Mouse (Mus musculus) embryonic facial prominence, embryonic 12.5 days (tissue): ENCODE results near the gene Hexim1. TPM values are rescaled to one million over a fixed set of nuclear protein-coding genes. Genes with fewer than 3 reads are reported as not detected.

Experiments
- ATAC-seq: fragments of 200-750 bp; cut with Nextera tagmentation; 2 replicates; pipeline ENCODE4 v1.8.0; 2017; ENCODE audit not compliant: insufficient number of reproducible peaks, insufficient read depth, low FRiP score, low TSS enrichment
- H3K27ac ChIP-seq: fragments of 300-500 bp; sonication (generic); 2 replicates; pipeline ENCODE4 v1.5.1; 2016; ENCODE audit warnings: mild to moderate bottlenecking
- H3K27me3 ChIP-seq: fragments of 300-500 bp; sonication (generic); 2 replicates; pipeline ENCODE4 v1.6.1; 2016; ENCODE audit warnings: mild to moderate bottlenecking, moderate library complexity
- H3K36me3 ChIP-seq: fragments of 300-500 bp; sonication (generic); 2 replicates; pipeline ENCODE4 v1.6.1; 2016; ENCODE audit warnings: mild to moderate bottlenecking
- H3K4me1 ChIP-seq: fragments of 300-500 bp; sonication (generic); 2 replicates; pipeline ENCODE4 v1.6.1; 2016
- H3K4me2 ChIP-seq: fragments of 300-500 bp; sonication (generic); replicated peaks from 2 replicates; pipeline ENCODE4 v1.6.1; 2016; ENCODE audit warnings: mild to moderate bottlenecking, moderate library complexity
- H3K4me3 ChIP-seq: fragments of 300-500 bp; sonication (generic); 2 replicates; pipeline ENCODE4 v1.5.1; 2016; ENCODE audit warnings: mild to moderate bottlenecking
- H3K9ac ChIP-seq: fragments of 300-500 bp; sonication (generic); 2 replicates; pipeline ENCODE4 v1.6.1; 2016; ENCODE audit warnings: mild to moderate bottlenecking, moderate library complexity
- H3K9me3 ChIP-seq: fragments of 300-500 bp; sonication (generic); 2 replicates; pipeline ENCODE4 v1.6.1; 2016; ENCODE audit warnings: mild to moderate bottlenecking, moderate library complexity
- WGBS: fragments of 180-500 bp; shearing (Covaris S2); methylation state at CpG from one replicate; pipeline ENCODE4 v1.1.7; 2016; 5-methylcytosine and 5-hydroxymethylcytosine counted together
- polyA plus RNA-seq: library from polyadenylated mRNA; unstranded; fragments of >200 nt; fragmentation: Nextera tagmentation; extraction: Ambion mirVana; gene quantifications from 2 replicates; pipeline ENCODE4 v1.2.1, GENCODE M21; 2016

Hexim1 gene
- polyA plus RNA-seq, 1 experiment from 2014 or later, result 4.2 TPM

DNA sequence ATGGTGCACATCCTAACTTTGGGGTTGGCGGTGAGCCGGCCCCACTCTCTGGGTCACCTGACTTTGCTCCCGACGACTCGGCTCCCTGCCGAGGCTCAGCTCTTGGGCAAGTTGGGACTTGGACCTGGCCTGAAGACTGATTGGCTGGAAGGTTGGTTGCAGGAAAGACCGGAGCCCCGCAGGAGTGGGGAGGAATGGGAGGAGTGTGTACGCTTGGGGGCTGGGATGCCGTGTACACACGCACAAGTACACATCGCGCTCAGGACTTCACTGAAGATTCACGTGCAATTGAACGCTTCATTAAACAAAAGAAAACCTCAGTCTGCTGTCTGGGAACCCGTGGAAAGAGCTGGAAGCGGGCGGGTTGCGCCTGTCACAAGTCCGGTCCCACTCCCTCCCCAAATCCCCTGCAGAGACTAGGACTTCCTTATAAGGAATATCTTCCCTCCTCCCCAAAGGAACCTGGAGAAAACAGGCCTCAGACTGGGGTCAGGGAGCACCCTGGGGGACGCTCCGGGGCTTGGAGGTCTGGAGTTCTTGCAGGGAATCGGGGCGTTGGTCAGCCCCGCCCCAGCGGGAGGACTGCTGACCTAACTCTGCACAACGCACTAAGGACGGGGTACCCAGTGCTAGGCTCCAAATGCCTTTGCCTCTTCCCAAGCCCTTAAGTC lies 4.0 kb upstream of the Hexim1 start:
- peak; percentile 4; the same call in 1 of the 2 replicates for ATAC-seq
- no peaks in the 10 kb centered on the region for H3K9me3 ChIP-seq
- 2% methylated on average over 28 of the region's 28 CpGs for WGBS
- peaks cover 4% of the 10 kb centered on the region for H3K27me3 ChIP-seq
- H3K4me1 ChIP-seq, result peaks cover 12% of the 10 kb centered on the region; the same call in 1 of the 2 replicates
- H3K4me3 ChIP-seq, result peak overlapping the region; percentile 32
- H3K4me2 ChIP-seq, result peak overlapping the region; percentile 54
- 0 out of 2 replicates have a peak overlapping the region, but pooled peaks have one; percentile 32 for H3K27ac ChIP-seq
- no peaks in the 10 kb centered on the region for H3K36me3 ChIP-seq
- H3K9ac ChIP-seq, result 0 out of 2 replicates have a peak overlapping the region, but pooled peaks have one; percentile 13

DNA sequence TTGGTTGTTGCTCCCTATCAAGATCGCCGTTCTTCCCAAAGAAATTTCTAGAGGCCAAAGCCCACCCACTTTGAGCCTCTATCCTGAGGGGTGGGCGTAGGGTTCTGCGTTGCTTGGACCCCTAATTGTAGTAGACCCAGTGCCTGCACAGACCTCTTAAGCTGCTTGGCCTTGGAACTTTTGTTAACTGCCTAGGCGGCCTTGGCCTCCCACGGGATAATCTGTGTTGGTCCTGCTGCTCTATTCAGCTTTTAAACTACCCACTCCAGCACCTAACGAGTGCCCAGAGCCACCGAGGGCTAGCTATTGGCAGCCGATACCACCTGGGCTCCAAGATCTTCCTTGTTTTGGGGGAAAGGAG lies 3.5 kb upstream of the Hexim1 start:
- H3K4me3 ChIP-seq, result peak overlapping the region; percentile 32
- peaks cover 12% of the 10 kb centered on the region; the same call in 1 of the 2 replicates for H3K4me1 ChIP-seq
- no peak overlapping the region for H3K9ac ChIP-seq
- peaks cover 4% of the 10 kb centered on the region for H3K27me3 ChIP-seq
- 12% methylated on average over 9 of the region's 9 CpGs for WGBS
- H3K27ac ChIP-seq, result 0 out of 2 replicates have a peak overlapping the region, but pooled peaks have one; percentile 32
- H3K36me3 ChIP-seq, result no peaks in the 10 kb centered on the region
- H3K9me3 ChIP-seq, result no peaks in the 10 kb centered on the region
- no peak for ATAC-seq
- H3K4me2 ChIP-seq, result peak overlapping the region; percentile 54

DNA sequence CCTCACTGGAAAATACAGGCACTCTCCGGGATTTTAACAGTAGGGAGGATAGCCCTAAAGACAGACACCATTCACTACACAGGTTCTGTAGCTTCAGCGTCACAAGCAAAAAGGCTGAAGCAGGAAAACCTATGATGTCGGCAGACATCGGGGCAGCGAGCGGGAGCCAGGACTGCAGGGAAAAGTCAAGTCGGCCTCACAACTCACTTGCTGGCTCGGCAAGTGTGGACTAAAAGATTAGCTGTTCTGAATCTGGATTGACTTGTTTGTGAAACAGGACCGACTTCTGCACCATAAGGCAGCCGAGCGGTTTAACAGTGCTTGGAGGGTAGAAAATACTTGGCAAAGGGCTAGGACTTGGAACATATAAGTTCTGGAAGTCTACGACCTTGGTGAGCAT lies 3.0 kb upstream of the Hexim1 start:
- 34% methylated on average over 12 of the region's 12 CpGs for WGBS
- Histone ChIP-seq H3K4me3 (no peak overlapping the region), H3K9ac (no peak overlapping the region), H3K27ac (no peak overlapping the region), H3K4me2 (peak overlapping the region; percentile 54; the same call in 1 of the 2 replicates), H3K36me3 (no peaks in the 10 kb centered on the region), H3K9me3 (no peaks in the 10 kb centered on the region), H3K27me3 (peaks cover 4% of the 10 kb centered on the region), H3K4me1 (peaks cover 12% of the 10 kb centered on the region; the same call in 1 of the 2 replicates)
- no peak for ATAC-seq

DNA sequence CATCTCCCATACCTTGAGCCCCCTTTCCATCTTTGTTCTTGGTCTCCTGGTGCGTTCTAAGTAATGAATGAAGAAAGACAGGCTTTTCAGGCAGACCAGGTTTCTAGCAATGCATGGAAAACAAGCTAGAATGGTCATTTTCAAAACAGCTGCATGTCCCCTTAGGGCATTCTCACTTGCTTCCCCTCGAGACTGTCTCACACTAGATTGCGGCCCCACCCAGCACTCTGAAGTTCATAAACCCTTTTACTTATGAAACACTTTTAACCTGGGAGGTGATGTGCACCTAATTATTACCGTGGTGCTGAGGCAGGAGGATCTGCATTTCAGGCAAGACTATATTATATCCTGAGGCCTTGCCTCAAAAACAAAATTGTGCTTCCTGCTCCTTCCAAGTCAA lies 2.3 kb upstream of the Hexim1 start:
- H3K4me2 ChIP-seq, result no peak overlapping the region
- H3K9ac ChIP-seq, result no peak overlapping the region
- ATAC-seq, result no peak
- no peak overlapping the region for H3K27ac ChIP-seq
- no peaks in the 10 kb centered on the region for H3K9me3 ChIP-seq
- peaks cover 17% of the 10 kb centered on the region for H3K4me1 ChIP-seq
- WGBS, result 66% methylated on average over 4 of the region's 4 CpGs
- no peak overlapping the region for H3K4me3 ChIP-seq
- H3K27me3 ChIP-seq, result peaks cover 4% of the 10 kb centered on the region
- no peaks in the 10 kb centered on the region for H3K36me3 ChIP-seq

DNA sequence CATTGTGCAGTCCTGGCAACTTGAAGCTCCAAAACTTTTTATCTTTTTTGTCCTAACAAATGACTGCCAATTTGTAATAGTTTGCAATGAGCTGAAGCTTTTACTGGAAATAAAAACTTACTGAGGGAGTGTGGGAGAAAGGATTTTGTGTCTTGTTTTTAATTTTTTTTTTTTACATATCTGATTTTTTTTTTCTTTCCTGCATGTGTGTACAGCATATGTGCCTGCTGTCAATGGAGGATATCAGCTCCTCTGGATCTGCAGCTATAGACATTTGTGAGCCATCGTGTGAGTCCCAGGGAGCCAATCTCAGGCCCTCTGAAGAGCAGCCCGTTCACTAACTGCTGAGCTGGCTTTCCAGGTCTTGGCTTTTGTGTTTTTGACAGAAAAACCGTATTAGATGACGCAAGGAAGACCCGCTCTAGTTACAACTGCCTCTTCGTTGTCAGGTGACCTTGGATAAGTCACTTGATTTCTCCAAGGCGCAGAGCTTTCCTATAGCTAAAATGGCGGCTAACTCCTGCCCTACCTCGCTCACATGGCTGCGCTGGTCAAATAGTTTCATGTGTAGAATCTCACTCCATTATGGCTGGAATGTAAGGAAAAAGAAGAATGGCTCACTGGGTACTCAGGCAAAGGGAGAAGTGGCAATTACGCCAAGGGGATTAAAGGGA lies 1.6 kb upstream of the Hexim1 start:
- H3K27ac ChIP-seq, result peak overlapping the region; percentile 91; the same call in 1 of the 2 replicates
- peaks cover 4% of the 10 kb centered on the region for H3K27me3 ChIP-seq
- 84% methylated on average over 11 of the region's 11 CpGs for whole genome bisulfite sequencing
- peak overlapping the region; percentile 66 for H3K4me3 ChIP-seq
- H3K36me3 ChIP-seq, result no peaks in the 10 kb centered on the region
- H3K4me1 ChIP-seq, result peaks cover 20% of the 10 kb centered on the region
- H3K9ac ChIP-seq, result peak overlapping the region; percentile 81
- H3K9me3 ChIP-seq, result no peaks in the 10 kb centered on the region
- peak overlapping the region; percentile 65 for H3K4me2 ChIP-seq
- no peak for ATAC-seq

DNA sequence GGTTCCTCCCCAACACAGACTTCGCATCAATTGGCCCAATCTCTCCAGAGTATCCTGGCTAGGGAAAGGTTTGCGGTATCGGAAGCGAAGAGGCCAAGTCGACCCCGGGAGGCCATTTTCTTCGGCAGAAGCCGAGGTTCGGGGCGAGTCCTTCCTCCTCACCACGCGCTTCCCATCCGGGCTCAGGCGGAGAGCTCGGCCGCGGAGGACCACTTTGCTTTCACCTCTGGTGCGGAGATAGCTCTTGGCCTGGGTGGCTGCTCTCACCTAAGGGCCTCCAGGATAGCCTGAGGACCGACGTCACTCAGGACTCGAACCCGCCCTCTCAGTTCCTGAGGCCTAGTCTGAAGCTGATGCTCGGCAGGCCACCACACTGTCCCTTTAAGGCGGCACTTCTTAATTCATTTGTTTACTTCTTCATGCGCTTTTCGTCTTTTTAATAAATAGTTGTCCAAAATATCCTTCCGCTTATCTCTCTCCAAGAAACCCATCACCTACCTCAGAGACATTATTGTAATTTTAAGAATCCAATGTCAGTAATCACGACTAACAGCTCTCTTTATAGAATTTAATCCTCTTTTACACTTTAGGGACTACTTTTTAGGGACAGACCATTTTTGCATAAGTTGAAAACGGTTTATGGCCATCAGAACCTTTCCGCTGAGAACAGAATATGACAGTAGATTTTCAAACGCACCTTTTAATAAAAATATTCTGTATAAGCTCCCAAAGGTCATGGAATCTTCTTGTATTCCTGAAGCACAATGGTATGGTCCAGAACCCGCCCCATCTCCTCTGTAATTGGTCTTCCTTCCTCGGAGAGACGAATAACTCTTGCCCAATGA lies 646 bp upstream of the Hexim1 start:
- no peaks in the 10 kb centered on the region for H3K36me3 ChIP-seq
- H3K4me3 ChIP-seq, result peak overlapping the region; percentile 66
- peak overlapping the region; percentile 65 for H3K4me2 ChIP-seq
- H3K4me1 ChIP-seq, result peaks cover 20% of the 10 kb centered on the region
- peak; percentile 65 for ATAC-seq
- no peaks in the 10 kb centered on the region for H3K9me3 ChIP-seq
- H3K27ac ChIP-seq, result peak overlapping the region; percentile 91
- H3K9ac ChIP-seq, result peak overlapping the region; percentile 81
- 2% methylated on average over 34 of the region's 34 CpGs for WGBS
- peaks cover 4% of the 10 kb centered on the region for H3K27me3 ChIP-seq

DNA sequence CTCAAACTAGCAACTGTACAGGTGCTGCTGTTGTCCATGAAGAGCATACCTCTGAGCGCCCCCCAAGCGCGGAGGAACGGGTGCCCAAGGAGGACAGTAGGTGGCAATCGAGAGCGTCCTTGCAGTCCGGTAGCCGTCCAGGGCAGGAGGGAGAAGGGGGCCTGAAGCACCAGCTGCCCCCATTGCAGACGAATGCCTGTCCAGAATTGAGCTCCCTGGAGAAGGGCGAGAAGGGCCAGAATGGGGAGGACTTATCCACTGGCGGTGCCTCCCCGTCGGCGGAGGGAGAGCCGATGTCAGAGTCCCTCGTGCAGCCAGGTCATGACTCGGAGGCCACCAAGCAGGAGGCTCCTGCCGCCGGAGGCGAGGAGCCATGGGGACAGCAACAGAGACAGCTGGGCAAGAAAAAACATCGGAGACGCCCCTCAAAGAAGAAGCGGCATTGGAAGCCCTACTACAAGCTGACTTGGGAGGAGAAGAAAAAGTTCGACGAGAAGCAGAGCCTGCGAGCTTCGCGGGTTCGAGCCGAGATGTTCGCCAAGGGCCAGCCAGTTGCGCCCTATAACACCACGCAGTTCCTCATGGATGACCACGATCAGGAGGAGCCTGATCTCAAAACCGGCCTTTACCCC lies 1.0 kb downstream of the Hexim1 start:
- H3K4me2 ChIP-seq, result peak overlapping the region; percentile 91
- H3K9ac ChIP-seq, result peak overlapping the region; percentile 74
- peak overlapping the region; percentile 85 for H3K27ac ChIP-seq
- peak overlapping the region; percentile 66 for H3K4me3 ChIP-seq
- no peaks in the 10 kb centered on the region for H3K9me3 ChIP-seq
- peaks cover 20% of the 10 kb centered on the region for H3K4me1 ChIP-seq
- no peaks in the 10 kb centered on the region for H3K36me3 ChIP-seq
- under 1% methylated on average over 35 of the region's 35 CpGs for WGBS
- peak; percentile 12; the same call in 1 of the 2 replicates for ATAC-seq
- H3K27me3 ChIP-seq, result no peaks in the 10 kb centered on the region; the same call in 1 of the 2 replicates

DNA sequence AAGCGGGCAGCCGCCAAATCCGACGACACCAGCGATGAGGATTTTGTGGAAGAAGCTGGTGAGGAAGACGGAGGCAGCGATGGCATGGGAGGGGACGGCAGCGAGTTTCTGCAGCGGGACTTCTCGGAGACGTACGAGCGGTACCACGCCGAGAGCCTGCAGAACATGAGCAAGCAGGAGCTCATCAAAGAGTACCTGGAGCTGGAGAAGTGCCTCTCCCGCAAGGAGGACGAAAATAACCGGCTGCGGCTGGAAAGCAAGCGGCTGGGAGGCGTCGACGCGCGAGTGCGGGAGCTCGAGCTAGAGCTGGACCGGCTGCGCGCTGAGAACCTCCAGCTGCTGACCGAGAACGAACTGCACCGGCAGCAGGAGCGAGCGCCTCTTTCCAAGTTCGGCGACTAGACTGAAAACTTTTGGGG lies 1.6 kb downstream of the Hexim1 start:
- Histone ChIP-seq H3K27ac (peak overlapping the region; percentile 85; the same call in 1 of the 2 replicates), H3K4me1 (peaks cover 15% of the 10 kb centered on the region), H3K9me3 (no peaks in the 10 kb centered on the region), H3K4me3 (peak overlapping the region; percentile 66), H3K9ac (peak overlapping the region; percentile 74), H3K36me3 (no peaks in the 10 kb centered on the region), H3K4me2 (peak overlapping the region; percentile 91), H3K27me3 (no peaks in the 10 kb centered on the region; the same call in 1 of the 2 replicates)
- ATAC-seq, result no peak
- WGBS, result under 1% methylated on average over 38 of the region's 38 CpGs

DNA sequence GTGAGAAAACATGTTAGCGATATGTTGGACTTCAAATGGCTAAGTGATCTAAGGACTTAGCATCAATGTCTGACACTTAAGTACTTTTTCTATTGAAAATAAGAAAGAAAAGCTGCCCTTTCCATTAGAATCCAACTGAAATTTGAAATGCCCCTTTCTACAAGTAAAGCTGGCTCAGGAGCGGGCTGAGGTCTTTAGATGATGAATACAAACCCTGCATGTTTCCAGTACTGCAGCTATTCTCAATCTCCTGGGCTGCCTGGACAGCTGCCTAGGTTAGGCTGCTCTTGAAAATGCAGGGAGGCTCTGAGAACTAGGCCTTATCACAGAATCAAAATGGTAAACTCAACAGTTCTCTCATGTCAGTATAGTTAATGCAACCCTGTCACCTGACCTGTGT lies 2.8 kb downstream of the Hexim1 start:
- no peaks in the 10 kb centered on the region for H3K36me3 ChIP-seq
- no peak overlapping the region for H3K9ac ChIP-seq
- H3K27ac ChIP-seq, result no peak overlapping the region
- 86% methylated on average over 2 of the region's 2 CpGs for WGBS
- H3K4me2 ChIP-seq, result peak overlapping the region; percentile 91
- no peaks in the 10 kb centered on the region for H3K9me3 ChIP-seq
- no peaks in the 10 kb centered on the region for H3K27me3 ChIP-seq
- H3K4me3 ChIP-seq, result peak overlapping the region; percentile 66
- no peak for ATAC-seq
- H3K4me1 ChIP-seq, result peaks cover 13% of the 10 kb centered on the region

DNA sequence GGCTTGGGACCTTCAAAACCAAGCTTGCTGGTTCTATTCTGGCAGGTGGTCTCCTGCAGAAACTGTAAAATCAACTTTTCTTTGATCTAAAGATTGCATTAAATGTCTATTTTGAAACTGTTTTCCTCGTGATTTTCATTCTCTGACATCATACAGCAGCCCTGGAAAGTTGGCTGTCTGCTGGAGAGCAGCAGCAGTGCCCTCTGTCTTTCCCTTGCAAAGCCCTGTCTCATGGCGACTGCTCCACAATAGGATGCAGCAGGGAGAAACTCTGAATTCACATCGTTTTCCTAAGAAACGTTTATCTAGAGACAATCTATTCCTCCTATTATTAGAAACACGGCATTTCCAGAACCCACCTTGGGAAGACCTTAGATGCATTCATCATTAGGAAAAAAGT lies 3.6 kb downstream of the Hexim1 start:
- Histone ChIP-seq H3K27ac (no peak overlapping the region), H3K9ac (no peak overlapping the region), H3K4me1 (peaks cover 11% of the 10 kb centered on the region), H3K9me3 (no peaks in the 10 kb centered on the region), H3K4me2 (no peak overlapping the region), H3K4me3 (no peak overlapping the region), H3K36me3 (no peaks in the 10 kb centered on the region), H3K27me3 (no peaks in the 10 kb centered on the region)
- no peak for ATAC-seq
- 47% methylated on average over 5 of the region's 5 CpGs for WGBS

DNA sequence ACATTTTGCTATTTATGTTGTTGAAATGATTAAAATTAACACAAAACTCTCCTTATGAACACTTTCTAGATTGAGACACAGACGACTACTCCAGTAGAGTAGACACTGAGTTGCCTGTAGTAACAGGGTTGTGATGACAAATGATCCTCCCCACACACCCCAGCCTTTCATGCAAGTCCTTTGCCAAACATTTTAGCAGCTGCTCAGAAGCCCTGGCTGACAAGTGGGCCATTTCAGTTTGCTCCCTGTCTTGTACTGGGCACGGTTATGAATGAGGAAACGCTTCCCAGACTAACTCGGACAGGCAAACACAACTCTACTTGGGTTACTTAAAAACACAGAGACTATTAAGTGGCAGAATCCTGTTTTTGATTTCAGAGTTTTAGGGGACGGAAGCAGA lies 4.3 kb downstream of the Hexim1 start:
- Histone ChIP-seq H3K27me3 (no peaks in the 10 kb centered on the region), H3K4me3 (no peak overlapping the region), H3K9me3 (no peaks in the 10 kb centered on the region), H3K4me1 (peaks cover 7% of the 10 kb centered on the region), H3K4me2 (no peak overlapping the region), H3K36me3 (no peaks in the 10 kb centered on the region), H3K27ac (no peak overlapping the region), H3K9ac (no peak overlapping the region)
- no peak for ATAC-seq
- 46% methylated on average over 5 of the region's 5 CpGs for WGBS
